Mouse (Mus musculus) E14TG2a.4 (cell line): ENCODE data around the gene Lrrc20.

Experiments used
- H3K27me3 ChIP-seq: 2 replicates; pipeline ENCODE4 v1.6.1; 2014; ENCODE audit warnings: low read length, control low read depth; ENCODE audit not compliant: insufficient read depth
- H3K36me3 ChIP-seq: 2 replicates; pipeline ENCODE4 v1.6.1; 2014; ENCODE audit warnings: low read length, control low read depth; ENCODE audit not compliant: insufficient read depth
- H3K4me1 ChIP-seq: replicated peaks from 2 replicates; pipeline ENCODE4 v1.6.1; 2014; ENCODE audit warnings: low read depth, low read length, control low read depth
- H3K4me3 ChIP-seq: replicated peaks from 2 replicates; pipeline ENCODE4 v1.5.1; 2014; ENCODE audit warnings: mild to moderate bottlenecking, low read length
- H3K9me3 ChIP-seq: 2 replicates; pipeline ENCODE4 v1.6.1; 2014; ENCODE audit warnings: low read length, control low read depth
- CTCF ChIP-seq: conservative IDR thresholded peaks from 2 replicates; pipeline ENCODE4 v1.5.1; 2014; ENCODE audit warnings: low read length
- NANOG ChIP-seq: IDR thresholded peaks from 2 replicates; pipeline ENCODE4 v1.6.1; 2014; ENCODE audit warnings: borderline replicate concordance, low read length, mixed read lengths
- POU5F1 ChIP-seq: IDR thresholded peaks from 2 replicates; pipeline ENCODE4 v1.6.1; 2014; ENCODE audit warnings: low read length, borderline replicate concordance

Gene Lrrc20

GRCm38 (mm10) chr10:61624771-61625170, 149.2 kb downstream of the Lrrc20 start:
- Histone ChIP-seq H3K36me3 (no peaks in the 10 kb centered on the region), H3K4me1 (peaks cover 33% of the 10 kb centered on the region), H3K27me3 (peaks cover 55% of the 10 kb centered on the region), H3K9me3 (no peaks in the 10 kb centered on the region), H3K4me3 (peak overlapping the region; percentile 74; the same call in 1 of the 2 replicates)
- TF ChIP-seq NANOG (no peak), POU5F1 (no peak), CTCF (no peak)

DNA sequence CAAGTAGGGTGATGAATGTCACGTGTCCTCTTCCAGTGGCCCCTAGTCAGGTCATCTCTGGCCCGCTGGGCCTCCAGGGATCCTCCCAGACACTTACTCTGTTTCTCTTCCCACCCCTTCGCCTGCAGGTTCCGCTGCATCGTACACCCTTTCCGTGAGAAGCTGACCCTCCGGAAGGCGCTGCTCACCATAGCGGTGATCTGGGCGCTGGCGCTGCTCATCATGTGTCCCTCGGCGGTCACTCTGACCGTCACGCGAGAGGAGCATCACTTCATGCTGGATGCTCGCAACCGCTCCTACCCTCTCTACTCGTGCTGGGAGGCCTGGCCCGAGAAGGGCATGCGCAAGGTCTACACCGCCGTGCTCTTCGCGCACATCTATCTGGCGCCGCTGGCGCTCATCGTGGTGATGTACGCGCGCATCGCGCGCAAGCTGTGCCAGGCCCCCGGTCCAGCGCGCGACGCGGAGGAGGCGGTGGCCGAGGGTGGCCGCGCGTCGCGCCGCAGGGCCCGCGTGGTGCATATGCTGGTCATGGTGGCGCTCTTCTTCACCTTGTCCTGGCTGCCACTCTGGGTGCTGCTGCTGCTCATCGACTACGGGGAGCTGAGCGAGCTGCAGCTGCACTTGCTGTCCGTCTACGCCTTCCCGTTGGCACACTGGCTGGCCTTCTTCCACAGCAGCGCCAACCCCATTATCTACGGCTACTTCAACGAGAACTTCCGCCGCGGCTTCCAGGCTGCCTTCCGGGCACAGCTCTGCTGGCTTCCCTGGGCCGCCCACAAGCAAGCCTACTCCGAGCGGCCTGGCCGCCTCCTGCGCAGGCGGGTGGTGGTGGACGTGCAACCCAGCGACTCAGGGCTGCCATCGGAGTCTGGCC, 150.0 kb downstream of the Lrrc20 start:
- Histone ChIP-seq H3K4me3 (peak overlapping the region; percentile 74), H3K4me1 (peaks cover 33% of the 10 kb centered on the region), H3K27me3 (peaks cover 61% of the 10 kb centered on the region), H3K9me3 (no peaks in the 10 kb centered on the region), H3K36me3 (no peaks in the 10 kb centered on the region)
- TF ChIP-seq POU5F1 (no peak), CTCF (no peak), NANOG (no peak)

DNA sequence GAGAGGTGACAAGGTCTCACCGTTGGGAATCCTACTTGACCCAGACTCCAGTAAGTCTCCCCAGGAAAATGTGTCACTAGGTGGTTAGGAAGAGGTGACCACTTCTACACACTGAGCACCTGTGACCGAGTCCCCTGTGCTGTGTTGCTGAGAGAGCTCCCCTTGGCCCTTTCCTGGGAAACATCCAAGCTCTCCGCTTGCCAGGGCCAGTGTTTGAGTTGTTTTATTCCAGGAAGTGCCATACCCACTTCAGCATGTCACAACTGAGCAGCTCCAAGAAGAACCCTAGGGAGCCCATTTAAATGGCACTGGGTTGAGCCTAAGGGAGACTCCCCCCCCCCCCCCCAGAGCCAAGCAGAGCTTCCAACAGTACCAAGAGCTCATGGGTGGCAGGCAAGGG, 150.9 kb downstream of the Lrrc20 start:
- Histone ChIP-seq H3K4me3 (no peak overlapping the region), H3K4me1 (peaks cover 33% of the 10 kb centered on the region), H3K9me3 (no peaks in the 10 kb centered on the region), H3K27me3 (peaks cover 65% of the 10 kb centered on the region), H3K36me3 (no peaks in the 10 kb centered on the region)
- TF ChIP-seq CTCF (no peak), NANOG (no peak), POU5F1 (no peak)

DNA sequence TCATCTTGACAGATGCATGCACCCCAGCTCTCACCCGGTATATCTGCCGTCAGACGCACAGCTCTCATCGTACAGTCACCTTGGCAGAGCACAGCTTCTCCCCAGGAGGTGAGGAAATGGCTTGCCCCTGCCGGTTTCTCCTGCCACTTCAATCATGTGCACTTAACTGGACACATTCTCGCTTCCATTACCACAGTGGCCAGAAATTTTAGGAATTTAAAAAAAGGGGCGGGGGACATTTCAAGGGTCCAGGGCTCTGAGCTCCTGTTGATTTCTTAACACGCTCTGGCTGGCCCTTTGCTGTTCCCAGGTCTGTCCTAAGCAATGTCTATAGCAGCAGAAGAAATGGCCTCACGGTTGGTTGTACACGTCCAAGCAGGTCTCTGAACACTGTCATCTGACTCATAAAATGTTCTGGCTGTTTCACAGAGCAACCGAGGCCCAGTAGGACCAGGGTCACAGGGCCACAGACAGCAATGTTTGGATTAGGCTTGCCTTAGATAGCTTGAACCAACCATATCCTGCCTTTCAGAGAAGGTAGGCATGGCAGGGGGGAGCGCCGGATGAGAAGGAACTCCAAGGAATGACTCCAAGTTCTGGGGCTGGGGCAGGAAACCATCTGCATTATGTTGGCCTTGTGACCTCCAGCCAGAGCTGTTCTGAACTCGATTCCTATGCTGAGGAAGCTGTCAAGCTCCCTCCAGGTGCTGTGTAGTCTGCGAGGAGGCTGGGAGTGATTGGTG, 151.8 kb downstream of the Lrrc20 start:
- Histone ChIP-seq H3K27me3 (peaks cover 68% of the 10 kb centered on the region), H3K4me1 (peaks cover 33% of the 10 kb centered on the region), H3K36me3 (no peaks in the 10 kb centered on the region), H3K4me3 (no peak overlapping the region), H3K9me3 (no peaks in the 10 kb centered on the region)
- no peak for TF ChIP-seq POU5F1
- no peak for TF ChIP-seq CTCF
- TF ChIP-seq NANOG: no peak

- no peak for TF ChIP-seq NANOG
- no peak for TF ChIP-seq POU5F1
- no peak for TF ChIP-seq CTCF
- Histone ChIP-seq H3K4me1 (peaks cover 33% of the 10 kb centered on the region), H3K4me3 (no peak overlapping the region), H3K27me3 (peaks cover 74% of the 10 kb centered on the region), H3K36me3 (no peaks in the 10 kb centered on the region), H3K9me3 (no peaks in the 10 kb centered on the region)
These were observed 152.3 kb downstream of the Lrrc20 start for GRCm38 (mm10) chr10:61627938-61628250.
